Mouse (Mus musculus) activated CD4-positive, CD25-positive, alpha-beta regulatory T cell, adult 9 weeks (primary cell): ENCODE results near the gene Olfr1467. TPM values are rescaled to one million over a fixed set of nuclear protein-coding genes. Genes with fewer than 3 reads are reported as not detected.

Experiments
- polyA plus RNA-seq: library from polyadenylated mRNA; unstranded; fragments of 100-300 nt; shearing (Covaris generic); gene quantifications from one replicate; pipeline ENCODE4 v1.2.1, GENCODE M21; 2017

Olfr1467 gene
- not detected for polyA plus RNA-seq

GRCm38 (mm10) chr19:13361936-13362335 lies at the start of gene Olfr1467:
Olfr1467 (plus strand) TSS chr19:13362236.

GRCm38 (mm10) chr19:13315441-13315840 lies 46.6 kb upstream of the Olfr1467 start, which contains the start of gene Olfr1465:
Olfr1465 (minus strand) TSS chr19:13315541.

GRCm38 (mm10) chr19:13338562-13338961 lies 23.5 kb upstream of the Olfr1467 start, which contains the start of gene Olfr1466:
Olfr1466 (plus strand) TSS chr19:13338862.

GRCm38 (mm10) chr19:13407549-13407948 lies 45.5 kb downstream of the Olfr1467 start, which contains the start of gene Olfr1469:
Olfr1469 (plus strand) TSS chr19:13407849.

Other genes with a start within 250 kb of the Olfr1467 start
- not detected for gene Olfr1459, start 212.7 kb upstream of the Olfr1467 start, polyA plus RNA-seq
- gene Olfr1461, start 199.2 kb upstream of the Olfr1467 start, polyA plus RNA-seq: not detected
- not detected for gene Olfr1462, start 176.5 kb upstream of the Olfr1467 start, polyA plus RNA-seq
- not detected for gene Olfr1463, start 130.9 kb upstream of the Olfr1467 start, polyA plus RNA-seq
- gene Olfr1465, start 46.7 kb upstream of the Olfr1467 start, polyA plus RNA-seq: not detected
- gene Olfr1466, start 23.4 kb upstream of the Olfr1467 start, polyA plus RNA-seq: not detected
- gene Olfr1469, start 45.6 kb downstream of the Olfr1467 start, polyA plus RNA-seq: not detected
- not detected for gene Olfr1471, start 81.2 kb downstream of the Olfr1467 start, polyA plus RNA-seq
- gene Olfr1472, start 93.8 kb downstream of the Olfr1467 start, polyA plus RNA-seq: not detected
- gene Olfr1474, start 107.3 kb downstream of the Olfr1467 start, polyA plus RNA-seq: not detected
- not detected for gene Olfr1475, start 118.0 kb downstream of the Olfr1467 start, polyA plus RNA-seq
- gene Olfr1477, start 138.3 kb downstream of the Olfr1467 start, polyA plus RNA-seq: not detected
- not detected for gene Olfr1480, start 165.7 kb downstream of the Olfr1467 start, polyA plus RNA-seq
- gene Olfr1484, start 221.3 kb downstream of the Olfr1467 start, polyA plus RNA-seq: not detected